Mouse (Mus musculus) retina, postnatal 1 day (tissue): ENCODE measurements around the gene Olfr825.
"Not testable (repeated sequence)": the region's sequence is repeated elsewhere in the genome, so short reads cannot be mapped to it uniquely, and the experiment has no call there.

Source experiments
- DNase-seq: peaks from one replicate; pipeline ENCODE4 v3.0.0-alpha.2; 2012

Olfr825 gene

GRCm38 (mm10) chr10:130166666-130167065 is at the start of gene Olfr825:
Olfr825 (minus strand) TSS chr10:130166766.
- no peak for DNase-seq

GRCm38 (mm10) chr10:130214303-130214702 is 47.7 kb upstream of the Olfr825 start, which contains the start of gene Olfr827:
Olfr827 (minus strand) TSS chr10:130214403.
- DNase-seq, result no peak

GRCm38 (mm10) chr10:130184086-130184485 is 17.5 kb upstream of the Olfr825 start, which contains the start of gene Olfr826:
Olfr826 (minus strand) TSS chr10:130184186.
- DNase-seq, result no peak

- no peak for DNase-seq
Observed at GRCm38 (mm10) chr10:130165196-130165595, 1.4 kb downstream of the Olfr825 start.

GRCm38 (mm10) chr10:130144121-130144520 is 22.4 kb downstream of the Olfr825 start:
- DNase-seq, result no peak

- not testable (repeated sequence) for DNase-seq
Observed at GRCm38 (mm10) chr10:130142481-130142880, 24.1 kb downstream of the Olfr825 start.

- DNase-seq, result no peak
Observed at GRCm38 (mm10) chr10:130134811-130135210, 31.8 kb downstream of the Olfr825 start.

- DNase-seq, result not testable (repeated sequence)
Observed at GRCm38 (mm10) chr10:130129900-130130299, 36.7 kb downstream of the Olfr825 start, which contains the start of gene Olfr824. Olfr824 (minus strand) TSS chr10:130130000.

GRCm38 (mm10) chr10:130116045-130116444 is 50.5 kb downstream of the Olfr825 start:
- not testable (repeated sequence) for DNase-seq

GRCm38 (mm10) chr10:130115283-130115682 is 51.3 kb downstream of the Olfr825 start, which contains the start of gene Olfr823:
Olfr823 (minus strand) TSS chr10:130115383.
- DNase-seq, result not testable (repeated sequence)
